ENCODE assay signal across 9 mouse cellular contexts in the genomic region with DNA sequence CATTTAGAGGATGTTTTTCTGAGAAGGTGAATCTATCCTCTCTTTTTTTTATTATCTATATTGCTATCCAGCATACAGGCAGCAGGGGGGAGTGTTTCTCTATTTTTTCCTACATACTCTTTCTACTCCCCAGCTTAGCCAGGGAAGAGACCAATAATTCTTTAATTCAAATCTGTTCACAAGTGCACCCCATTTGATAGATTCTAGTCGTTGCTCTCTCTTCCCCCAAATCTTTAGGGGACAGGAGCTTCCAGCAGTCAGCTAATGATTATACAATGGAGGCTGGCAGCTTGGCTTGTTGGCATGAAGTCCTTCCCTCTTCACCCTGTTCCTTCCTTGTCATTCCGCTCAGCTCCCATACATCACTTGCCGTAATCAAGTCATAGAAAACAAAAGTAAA. TPM values are rescaled to one million over a fixed set of nuclear protein-coding genes. Genes with fewer than 3 reads are reported as not detected.
A peak's percentile ranks its signal among the peaks of the same experiment; 100 is the strongest.
DNase-seq lines count a peak whose midpoint lies in the region; ATAC-seq lines count a peak whose summit lies in the region.
"Had no signal": no experiment of that assay in that cellular context is flagged by ENCODE, and none has a peak within 500 bp of the region (broad histone marks: within the 10 kb centered on the region; RNA-seq: fewer than 3 reads in every experiment).

No protein-coding gene starts in this region.

- H3K4me2 ChIP-seq in embryonic facial prominence, embryonic 11.5 days (ENCODE audit: low read depth, low read length), result no peak overlapping the region
- H3K4me2 ChIP-seq: embryonic facial prominence, embryonic 12.5 days had no signal

- no peaks in the 10 kb centered on the region for H3K36me3 ChIP-seq in embryonic facial prominence, embryonic 11.5 days (replicated peaks; ENCODE audit: control insufficient read depth, insufficient read depth, low read depth, low read length)
- no peaks in the 10 kb centered on the region for H3K36me3 ChIP-seq in embryonic facial prominence, embryonic 10.5 days (replicated peaks)
- H3K36me3 ChIP-seq: embryonic facial prominence, embryonic 12.5 days had no signal

- no peak for ATAC-seq in embryonic facial prominence, embryonic 11.5 days (replicated peaks; ENCODE audit: insufficient number of reproducible peaks, low FRiP score, low TSS enrichment, low read depth)

- H3K4me3 ChIP-seq in embryonic facial prominence, embryonic 11.5 days (ENCODE audit: low read depth, low read length), result no peak overlapping the region
- H3K4me3 ChIP-seq in embryonic facial prominence, embryonic 10.5 days, result no peak overlapping the region
- H3K4me3 ChIP-seq: embryonic facial prominence, embryonic 12.5 days had no signal

- DNase-seq in embryonic facial prominence, embryonic 11.5 days (ENCODE audit: low spot score), result peak; percentile 41
- DNase-seq in embryonic facial prominence, embryonic 10.5 days (ENCODE audit: low spot score), result no peak
- peak; percentile 34 for DNase-seq in 416B (ENCODE audit: low read depth)
- DNase-seq in cerebellum, postnatal 10 days, result peak; percentile 68 to 82
- peak; percentile 12 to 15 for DNase-seq in left cerebral cortex, postnatal 36 days (ENCODE audit: low spot score in 2 of 2)
- no peak for DNase-seq in urinary bladder, postnatal 36 days (ENCODE audit: low spot score in 2 of 2)
- DNase-seq in spleen, adult 18-20 months, result no peak
- DNase-seq in c-Kit-positive CD71-positive TER-119-positive erythroid progenitor cells, embryonic 14.5 days (ENCODE audit: low spot score), result no peak

- WGBS in embryonic facial prominence, embryonic 11.5 days, result 63% methylated on average over 3 of the region's 3 CpGs
- 75% methylated on average over 3 of the region's 3 CpGs for WGBS in embryonic facial prominence, embryonic 10.5 days

- no peaks in the 10 kb centered on the region for H3K4me1 ChIP-seq in embryonic facial prominence, embryonic 11.5 days (ENCODE audit: control insufficient read depth, insufficient read depth, low read length)
- H3K4me1 ChIP-seq in embryonic facial prominence, embryonic 10.5 days, result no peaks in the 10 kb centered on the region
- H3K4me1 ChIP-seq: embryonic facial prominence, embryonic 12.5 days had no signal

- no peak overlapping the region for H3K27ac ChIP-seq in embryonic facial prominence, embryonic 11.5 days (replicated peaks; ENCODE audit: low read depth, low read length)
- H3K27ac ChIP-seq in embryonic facial prominence, embryonic 10.5 days (replicated peaks), result no peak overlapping the region
- H3K27ac ChIP-seq: embryonic facial prominence, embryonic 12.5 days had no signal

- no peaks in the 10 kb centered on the region for H3K9me3 ChIP-seq in embryonic facial prominence, embryonic 11.5 days (replicated peaks; ENCODE audit: control insufficient read depth, low read length)
- no peaks in the 10 kb centered on the region for H3K9me3 ChIP-seq in embryonic facial prominence, embryonic 10.5 days
- H3K9me3 ChIP-seq: embryonic facial prominence, embryonic 12.5 days had no signal

- intact Hi-C loops in left cerebral cortex, postnatal 36 days (cut with DNase I), result loop anchor here (10.0 kb wide), 3 partner anchors 1346 to 1746 kb away; partner anchors contain the start of gene Cpeb2

- H3K27me3 ChIP-seq in embryonic facial prominence, embryonic 11.5 days (ENCODE audit: control insufficient read depth, insufficient read depth, low read length), result no peaks in the 10 kb centered on the region
- peaks cover 6% of the 10 kb centered on the region; the same call in 1 of the 2 replicates for H3K27me3 ChIP-seq in embryonic facial prominence, embryonic 10.5 days (replicated peaks; ENCODE audit: low read depth, poor library complexity, severe bottlenecking)
- H3K27me3 ChIP-seq: embryonic facial prominence, embryonic 12.5 days had no signal

- no peak overlapping the region for H3K9ac ChIP-seq in embryonic facial prominence, embryonic 11.5 days (replicated peaks; ENCODE audit: low read length)
- H3K9ac ChIP-seq: embryonic facial prominence, embryonic 12.5 days had no signal

RNA-seq across cellular contexts. Expression of gene Bod1l, which starts 44.7 kb away (rescaled TPM):
- polyA plus RNA-seq in embryonic facial prominence, embryonic 11.5 days (2014; fragmentation: Nextera tagmentation; extraction: Ambion mirVana), result 23.0 and 25.2 TPM in 2 replicates
- polyA plus RNA-seq in embryonic facial prominence, embryonic 10.5 days (2016; fragmentation: Nextera tagmentation; extraction: Ambion mirVana), result 18.6 and 19.4 TPM in 2 replicates
- 10 to 100 TPM; 33.5 to 43.0 TPM for total RNA-seq in left cerebral cortex, postnatal 36 days (2021)

Comparison
In these comparisons a context has a peak if more than half of its experiments do, and no peak if none do; other contexts are left out.
1. DNase-seq: peak in embryonic facial prominence, embryonic 11.5 days (single experiment), 416B (single experiment), cerebellum, postnatal 10 days (2 of 2) and left cerebral cortex, postnatal 36 days (2 of 2); none in embryonic facial prominence, embryonic 10.5 days (single experiment), urinary bladder, postnatal 36 days (0 of 2), spleen, adult 18-20 months (0 of 2) and c-Kit-positive CD71-positive TER-119-positive erythroid progenitor cells, embryonic 14.5 days (single experiment).